Mouse (Mus musculus): ENCODE measurements around the gene St6galnac3.

St6galnac3 gene

DNA sequence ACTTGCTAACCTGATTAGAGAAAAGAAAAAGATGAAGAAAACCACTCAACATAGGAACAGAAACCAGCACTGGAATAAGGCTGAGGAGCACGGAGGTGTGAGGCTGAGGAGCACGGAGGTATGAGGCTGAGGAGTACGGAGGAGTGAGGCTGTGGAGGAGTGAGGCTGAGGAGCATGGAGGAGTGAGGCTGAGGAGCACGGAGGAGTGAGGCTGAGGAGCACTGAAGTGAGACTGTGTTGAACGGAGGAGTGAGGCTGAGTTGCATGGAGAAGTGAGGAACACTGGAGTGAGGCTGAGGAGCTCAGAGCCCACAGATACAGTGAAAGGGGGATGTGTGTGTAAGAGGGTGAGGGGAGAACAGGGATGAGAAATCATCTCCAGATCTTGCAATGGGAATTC, 564.3 kb downstream of the St6galnac3 start:
- DNase-seq (ENCODE audit: low spot score in 2 of 2): no peak

DNA sequence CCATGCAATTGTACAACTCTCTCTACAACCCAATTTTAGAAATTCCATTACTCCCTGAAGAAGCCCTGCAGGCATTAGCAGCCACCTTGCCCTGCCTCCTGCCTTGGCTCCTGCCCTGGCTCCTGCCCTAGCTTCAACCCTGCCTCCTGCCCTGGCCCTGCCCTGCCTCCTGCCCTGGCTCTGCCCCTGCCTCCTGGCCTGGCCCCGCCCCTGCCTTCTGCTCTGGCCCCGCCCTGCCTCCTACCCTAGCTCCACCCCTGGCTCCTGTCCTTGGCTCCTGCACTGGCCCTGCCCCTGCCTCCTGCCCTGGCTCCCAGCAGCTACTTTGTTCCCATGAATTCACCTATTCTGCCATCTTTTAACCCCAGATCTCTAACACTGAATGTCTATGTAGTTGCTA, 576.1 kb downstream of the St6galnac3 start:
- DNase-seq (ENCODE audit: low spot score in 2 of 2): no peak
